Mouse (Mus musculus): Measurements from ENCODE around the gene AU040320.

The AU040320 gene

GRCm38 (mm10) chr4:126750046-126750683 lies 3.2 kb upstream of the AU040320 start:
- peak; percentile 90 to 92 for DNase-seq (ENCODE audit: low spot score in 2 of 2)

DNA sequence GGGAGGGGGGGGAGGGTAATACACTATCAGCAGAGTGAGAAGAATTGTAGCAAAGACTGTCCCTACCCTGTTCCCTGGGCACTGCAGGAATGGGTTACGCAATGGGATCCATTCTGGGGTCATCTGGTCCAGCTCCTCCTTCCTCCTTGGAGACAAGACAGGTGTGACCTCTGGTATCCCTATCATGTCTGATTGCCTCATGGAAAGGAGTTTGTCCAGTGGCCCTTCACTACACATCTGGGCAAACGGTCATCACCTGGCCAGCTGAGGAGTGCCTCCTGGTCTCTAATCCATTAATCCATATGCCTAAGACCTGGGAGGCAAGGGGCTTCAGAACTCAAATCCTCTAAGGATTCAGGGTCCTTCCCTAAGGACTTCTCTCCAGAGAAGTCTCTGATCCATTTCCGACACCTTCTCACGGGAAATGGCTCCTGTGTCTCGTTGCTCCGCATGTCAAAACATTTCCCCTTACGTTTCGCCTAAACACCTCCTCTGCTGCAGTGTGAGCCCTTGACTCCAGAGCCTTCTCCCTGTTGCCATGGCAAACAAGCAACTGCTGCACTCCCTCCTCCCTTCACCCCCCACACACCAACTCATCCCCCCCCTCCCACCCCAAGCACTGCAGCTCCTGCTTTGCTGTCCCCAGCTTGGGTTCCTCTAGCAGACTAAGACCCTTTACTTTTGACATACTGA lies 2.3 kb upstream of the AU040320 start:
- no peak for DNase-seq (ENCODE audit: low spot score in 2 of 2)

DNA sequence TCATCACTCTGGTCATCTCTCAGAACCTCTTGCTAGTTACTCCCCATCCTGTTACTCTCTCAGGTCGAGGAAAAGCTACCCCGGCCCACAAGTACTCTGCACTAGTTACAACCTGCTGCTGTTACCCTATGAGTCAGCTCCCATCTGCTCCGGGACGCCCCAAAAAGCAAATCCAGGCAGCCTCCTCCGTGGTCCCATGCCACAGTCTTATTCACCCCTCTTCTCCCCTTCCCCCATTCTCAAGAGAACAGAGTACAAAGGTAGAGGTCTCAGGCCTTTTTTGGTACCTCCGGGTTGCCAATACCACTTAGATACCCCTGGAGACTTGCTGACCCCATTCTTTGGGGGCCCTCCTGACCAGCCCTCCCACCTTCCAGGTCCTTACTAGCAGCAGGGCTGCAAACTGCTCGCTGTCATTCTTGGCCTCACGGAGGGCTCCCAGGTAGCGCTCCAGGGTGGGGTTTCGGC lies 1.8 kb upstream of the AU040320 start:
- DNase-seq (ENCODE audit: low spot score in 2 of 2): no peak

DNA sequence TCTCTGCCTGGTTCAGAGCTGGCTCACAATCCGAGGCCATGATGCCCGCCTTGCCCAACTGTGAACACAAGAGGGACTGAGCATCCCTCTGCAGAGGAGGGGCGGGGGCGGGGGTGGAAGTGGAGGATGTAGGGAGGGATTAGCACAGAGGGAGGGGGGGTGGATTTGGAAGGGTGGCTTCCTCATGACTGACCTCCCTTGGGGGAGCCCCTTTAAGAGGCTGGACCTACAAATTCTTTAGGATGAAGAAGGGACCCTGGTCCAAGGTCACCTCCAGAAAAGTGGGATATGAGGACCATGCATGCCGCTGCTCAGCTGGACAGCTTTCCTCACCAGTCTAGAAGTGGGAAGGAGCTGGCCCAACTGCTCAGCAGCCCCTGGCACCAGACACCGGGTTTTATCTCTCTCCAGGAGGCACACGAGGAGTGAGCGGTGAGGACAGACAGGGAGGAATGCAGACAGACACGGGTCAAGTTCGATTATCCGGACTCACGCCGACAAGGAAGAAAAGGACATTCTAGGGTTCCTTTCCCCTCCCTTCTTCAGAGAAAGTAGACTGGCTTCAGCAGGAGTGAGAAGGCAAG lies 1.2 kb upstream of the AU040320 start:
- peak; percentile 61 to 62 for DNase-seq (ENCODE audit: low spot score in 2 of 2)

DNA sequence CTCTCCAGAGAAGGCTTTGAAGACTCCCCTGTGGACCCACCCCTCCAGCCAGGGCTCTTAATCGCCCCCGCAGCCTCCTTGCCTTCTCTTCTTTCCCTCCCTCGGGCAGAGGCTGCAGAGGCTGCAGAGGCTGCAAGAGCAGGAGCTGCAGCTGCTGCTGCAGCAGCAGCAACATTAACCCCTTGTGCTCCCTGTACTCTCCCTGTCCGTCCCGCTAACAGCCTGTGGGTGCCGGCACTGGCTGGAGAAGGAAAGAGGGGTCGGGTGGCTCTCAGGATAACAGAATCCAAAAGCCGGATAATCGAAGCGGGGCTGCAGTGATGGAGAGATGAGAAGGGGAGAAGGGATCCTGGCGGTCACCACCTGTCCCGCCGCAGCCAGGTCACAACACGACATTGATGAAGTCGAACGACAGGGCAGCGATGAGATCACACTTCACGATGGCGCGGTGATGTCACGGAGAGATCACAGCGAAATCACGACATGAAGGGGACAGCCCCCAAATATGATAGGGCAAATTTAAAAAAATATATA lies 669 bp upstream of the AU040320 start:
- DNase-seq (ENCODE audit: low spot score in 2 of 2): peak; percentile 62 to 75

GRCm38 (mm10) chr4:126754231-126754611 lies 877 bp downstream of the AU040320 start:
- DNase-seq (ENCODE audit: low spot score in 2 of 2): no peak

DNA sequence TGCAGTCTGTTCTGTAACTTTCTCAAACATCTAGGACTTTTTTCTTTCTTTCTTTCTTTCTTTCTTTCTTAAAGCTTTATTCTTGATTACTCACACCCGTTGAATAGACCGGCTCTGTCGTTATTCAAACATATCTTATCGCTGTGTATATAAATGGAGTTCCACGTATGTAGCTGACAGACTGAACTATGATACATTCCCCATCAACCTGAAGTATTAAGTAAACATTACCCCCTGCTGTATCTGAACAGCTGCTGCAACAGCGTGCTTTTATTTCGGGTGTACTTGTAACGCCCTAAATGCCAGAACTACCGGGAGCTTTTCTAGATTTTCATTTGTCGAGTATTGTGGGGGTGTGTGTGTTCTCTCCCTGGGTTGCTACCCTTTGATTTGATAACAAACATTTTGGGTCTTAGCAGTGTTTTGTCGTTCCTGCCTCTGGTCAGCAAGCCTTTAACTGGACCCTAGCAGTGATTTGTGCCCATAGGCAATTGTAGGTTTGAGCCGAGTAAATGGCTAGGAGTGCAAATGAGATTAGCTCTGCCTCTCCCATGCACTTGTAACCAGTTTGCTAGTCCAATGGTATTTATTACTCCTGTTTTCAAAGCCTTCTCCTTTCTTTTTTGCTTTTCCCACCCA lies 1.5 kb downstream of the AU040320 start:
- DNase-seq (ENCODE audit: low spot score in 2 of 2): no peak

- peak; percentile 71 for DNase-seq (ENCODE audit: low spot score in 2 of 2)
Observed at GRCm38 (mm10) chr4:126756766-126757165, 3.4 kb downstream of the AU040320 start.

DNA sequence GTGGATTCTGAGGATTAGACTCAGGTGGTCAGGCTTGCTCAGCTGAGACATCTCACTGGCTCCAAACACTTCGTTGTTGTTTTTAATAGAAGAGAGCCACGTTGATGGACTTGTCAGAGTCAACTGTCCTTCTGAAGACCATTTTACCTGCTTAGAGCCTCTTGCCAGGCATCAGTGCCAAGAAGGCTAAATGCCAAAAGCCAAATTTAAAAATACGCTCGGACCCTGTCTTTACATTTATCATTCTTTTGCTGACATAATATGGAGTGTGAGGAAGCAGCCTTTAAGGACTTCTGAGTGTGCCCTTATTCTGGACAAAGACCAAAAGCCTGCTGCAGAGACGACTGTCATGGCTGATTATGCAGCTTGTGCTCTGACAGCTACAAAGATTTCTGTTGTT lies 5.0 kb downstream of the AU040320 start:
- DNase-seq (ENCODE audit: low spot score in 2 of 2): no peak

DNA sequence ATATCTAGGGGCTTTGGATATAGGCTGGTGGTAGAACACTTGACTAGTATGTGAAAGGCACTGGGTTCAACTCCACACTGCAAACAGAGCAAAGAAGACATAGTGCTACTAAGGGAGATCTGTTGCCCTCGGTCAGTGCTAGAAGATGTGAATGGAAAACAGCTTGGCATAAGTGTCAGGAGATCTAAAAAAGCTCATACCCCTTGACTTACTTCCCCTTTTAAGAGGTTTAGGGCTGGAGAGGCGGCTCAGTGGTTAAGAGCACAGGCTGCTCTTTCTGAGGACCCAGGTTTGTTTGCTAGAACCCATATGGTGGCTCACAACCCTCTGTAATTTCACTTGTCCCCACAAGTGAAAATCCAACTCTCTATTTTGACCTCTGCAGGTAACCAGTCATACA lies 6.1 kb downstream of the AU040320 start:
- DNase-seq (ENCODE audit: low spot score in 2 of 2): no peak

DNA sequence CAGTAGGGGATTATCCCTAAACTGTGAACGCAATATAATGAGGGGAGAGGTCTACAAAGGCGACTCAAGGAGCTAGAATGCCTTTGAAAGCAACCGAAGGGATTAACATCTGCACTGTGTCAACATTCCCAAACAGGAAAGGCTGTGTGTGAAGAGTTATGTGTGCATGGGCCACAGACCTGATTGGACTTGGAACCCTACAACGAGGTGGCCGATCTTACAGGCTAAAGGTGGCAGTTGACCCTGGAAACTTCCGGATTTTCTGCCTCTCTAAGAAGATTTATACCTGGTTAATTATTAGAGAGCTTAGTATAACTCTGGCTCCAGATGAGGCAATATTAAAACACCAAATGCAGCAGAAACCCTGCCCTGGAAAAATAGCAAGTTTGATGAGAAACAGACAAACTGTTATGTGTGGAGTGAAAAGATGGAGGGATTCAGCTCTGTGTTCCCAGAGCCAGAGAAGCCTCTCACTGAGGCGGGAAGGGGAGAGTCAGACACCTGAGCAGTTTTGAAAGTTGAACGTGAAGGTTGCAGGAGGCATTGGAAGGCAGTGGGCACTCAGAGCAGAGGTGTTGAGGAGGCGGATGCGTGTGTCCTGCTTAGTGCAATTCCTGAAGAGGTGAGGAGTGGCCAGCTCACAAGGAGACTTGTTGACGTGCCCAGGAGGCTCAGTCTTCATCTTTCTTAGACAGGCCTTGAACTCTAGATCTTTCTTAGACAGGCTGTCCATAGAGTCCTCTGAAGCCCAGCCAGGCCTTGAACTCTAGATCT lies 9.4 kb downstream of the AU040320 start:
- no peak for DNase-seq (ENCODE audit: low spot score in 2 of 2)

DNA sequence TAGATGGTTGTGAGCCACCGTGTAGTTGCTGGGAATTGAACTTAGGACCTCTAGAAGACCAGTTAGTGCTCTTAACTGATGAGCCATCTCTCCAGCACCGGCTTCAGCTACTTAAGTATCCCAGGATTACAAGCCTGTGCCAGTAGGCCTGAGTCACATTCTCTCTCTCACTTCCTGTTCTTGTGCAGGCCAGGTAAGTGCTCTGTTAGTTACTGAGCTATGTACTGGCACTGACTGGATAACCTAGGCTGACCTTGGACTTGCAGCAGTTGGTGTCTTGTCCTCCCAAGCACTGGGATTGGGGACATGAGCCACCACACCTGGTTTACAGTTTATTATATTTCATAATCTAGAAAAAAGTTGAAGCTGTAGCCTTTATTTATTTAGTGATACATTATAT lies 10.1 kb downstream of the AU040320 start:
- no peak for DNase-seq (ENCODE audit: low spot score in 2 of 2)

DNA sequence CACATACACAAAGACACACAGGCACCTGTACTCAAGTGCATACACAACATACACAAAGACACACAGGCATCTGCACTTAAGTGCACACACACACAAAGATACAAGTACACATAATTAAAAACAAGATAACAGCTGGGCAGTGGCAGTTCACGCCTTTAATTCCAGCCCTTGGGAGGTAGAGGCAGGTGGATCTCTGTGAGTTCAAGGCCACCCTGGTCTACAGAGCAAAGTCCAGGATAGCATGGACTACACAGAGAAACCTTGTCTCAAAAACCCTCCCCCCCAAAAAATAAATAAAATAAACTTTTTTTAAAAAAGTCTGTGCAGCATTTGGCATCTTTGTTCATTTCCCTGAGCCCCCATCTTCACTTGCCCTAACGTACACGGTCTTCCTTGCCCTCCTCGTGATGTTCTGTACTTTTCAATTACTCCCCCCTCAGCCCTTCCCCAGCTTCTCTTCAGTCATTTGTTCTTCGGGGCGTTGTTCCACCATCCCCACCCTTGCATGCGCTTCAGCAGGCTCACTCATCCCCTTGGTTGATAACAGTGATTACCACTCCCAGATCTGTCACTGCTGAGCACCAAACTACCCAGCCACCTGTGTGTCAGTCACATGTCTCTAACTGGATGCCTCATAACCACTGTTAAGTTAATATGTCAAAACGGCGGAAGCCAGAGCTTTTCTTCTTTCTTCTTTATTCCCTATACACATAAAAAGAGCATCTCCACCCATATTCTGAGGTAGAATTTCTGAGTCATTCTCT lies 16.6 kb downstream of the AU040320 start:
- no peak for DNase-seq (ENCODE audit: low spot score in 2 of 2)

DNA sequence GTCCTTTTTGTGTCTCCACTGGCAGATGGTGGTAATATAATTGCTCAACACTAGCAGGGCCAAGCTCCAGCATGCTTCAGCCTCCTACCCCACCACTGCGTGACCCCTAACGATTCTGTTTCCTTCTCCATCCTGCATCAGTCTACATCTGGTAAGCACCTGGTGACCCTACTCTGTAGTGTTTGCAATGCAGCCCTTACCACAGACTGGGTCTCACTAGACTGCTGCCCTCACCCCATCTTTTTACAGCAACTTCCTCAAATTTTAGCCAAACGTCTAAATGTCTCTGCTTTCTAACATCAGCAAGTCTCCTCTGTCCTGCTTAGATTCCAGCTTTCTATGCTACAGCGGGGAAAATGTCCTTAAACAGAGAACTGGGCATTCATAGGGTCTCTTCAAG lies 17.5 kb downstream of the AU040320 start:
- DNase-seq (ENCODE audit: low spot score in 2 of 2): no peak

DNA sequence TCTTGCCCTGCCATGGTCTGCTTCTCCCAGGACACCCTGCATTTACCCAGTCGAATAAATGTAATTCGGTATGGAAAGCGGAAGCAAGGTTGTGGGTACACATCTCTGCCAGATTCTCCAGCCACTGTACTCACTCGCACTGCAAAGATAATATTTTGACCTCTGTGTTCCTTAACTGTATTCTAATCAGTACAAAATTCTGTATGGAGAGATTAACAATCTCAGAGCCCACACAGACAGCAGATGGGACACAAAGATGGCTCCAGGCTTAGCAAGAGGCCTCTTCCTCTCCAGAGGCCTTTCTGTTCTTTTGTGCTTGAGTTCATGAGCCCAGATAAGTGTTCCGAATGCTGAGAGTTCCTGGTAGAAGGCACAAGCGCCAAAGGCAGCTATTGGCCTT lies 20.5 kb downstream of the AU040320 start:
- DNase-seq (ENCODE audit: low spot score in 2 of 2): no peak

DNA sequence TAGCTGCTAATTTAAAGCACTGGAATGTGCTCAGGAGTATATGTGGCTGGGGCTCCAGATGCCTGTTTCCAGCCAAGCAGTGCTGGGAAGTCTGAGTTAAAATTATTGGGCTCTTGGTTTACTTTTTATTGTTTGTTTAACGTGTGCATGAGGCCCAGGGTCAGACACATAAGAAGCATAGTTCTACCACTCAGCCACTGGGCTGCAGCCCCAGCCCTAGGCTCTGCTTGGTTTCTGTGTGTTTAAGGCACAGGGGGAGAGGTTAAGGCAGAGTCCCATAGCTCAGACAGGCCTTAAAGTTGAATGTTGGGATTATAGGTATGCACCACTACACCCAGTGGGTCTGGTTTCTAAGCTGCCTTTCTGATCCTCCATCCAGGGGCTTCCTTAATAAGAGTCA lies 21.8 kb downstream of the AU040320 start:
- DNase-seq (ENCODE audit: low spot score in 2 of 2): no peak

DNA sequence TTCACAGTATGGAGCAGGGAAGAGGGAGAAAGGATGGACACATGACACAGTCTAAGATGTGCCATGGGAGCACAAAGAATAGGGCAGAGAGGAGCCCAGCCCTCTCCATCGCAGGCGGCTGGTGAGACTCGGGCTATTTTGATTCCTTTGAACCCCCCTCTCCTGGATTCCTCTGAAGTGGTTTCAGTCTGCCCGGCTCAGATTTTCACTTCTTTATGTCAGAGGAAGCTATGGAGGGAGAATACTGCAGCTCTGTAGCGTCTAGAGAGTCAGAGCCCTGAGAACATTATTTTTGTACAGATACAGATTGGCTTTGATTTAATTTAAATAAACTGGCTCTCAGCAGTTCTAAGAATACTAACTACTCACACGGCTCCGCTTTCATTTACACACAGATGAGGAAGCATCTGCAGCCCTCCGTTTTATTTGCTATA lies 25.8 kb downstream of the AU040320 start:
- peak in 1 of 2 experiments; percentile 32 for DNase-seq (ENCODE audit: low spot score in 2 of 2)

- no peak for DNase-seq (ENCODE audit: low spot score in 2 of 2)
Observed at GRCm38 (mm10) chr4:126779826-126780775, 26.8 kb downstream of the AU040320 start.

DNA sequence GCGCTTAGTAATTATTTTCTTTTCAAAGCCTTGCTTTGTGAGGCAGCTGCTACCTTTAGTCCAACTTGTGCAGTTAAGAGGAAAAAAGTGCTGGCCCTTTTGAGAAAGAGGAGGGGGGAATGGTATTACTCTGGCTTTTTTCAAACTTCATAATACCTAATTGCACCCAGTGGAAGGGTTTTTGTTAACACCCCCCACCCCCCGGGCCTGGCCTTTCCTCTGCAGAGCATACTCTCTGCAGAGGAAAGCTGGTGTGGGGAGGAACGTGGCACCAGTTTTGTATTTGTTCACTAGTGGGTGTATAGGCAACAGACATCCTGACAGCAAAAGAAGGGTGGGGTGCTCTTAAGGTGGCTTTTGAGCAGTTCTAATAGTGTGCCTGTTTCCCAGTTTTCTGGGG lies 28.5 kb downstream of the AU040320 start:
- no peak for DNase-seq (ENCODE audit: low spot score in 2 of 2)

GRCm38 (mm10) chr4:126782512-126782911 lies 29.2 kb downstream of the AU040320 start:
- peak; percentile 72 to 73 for DNase-seq (ENCODE audit: low spot score in 2 of 2)
